Mouse (Mus musculus) embryonic facial prominence, embryonic 14.5 days (tissue): ENCODE data around the gene Dctn2. TPM values are rescaled to one million over a fixed set of nuclear protein-coding genes. Genes with fewer than 3 reads are reported as not detected.

ENCODE experiments used
- ATAC-seq: fragments of 200-750 bp; cut with Nextera tagmentation; 2 replicates; pipeline ENCODE4 v1.8.0; 2017; ENCODE audit warnings: low read depth, moderate number of reproducible peaks, moderate TSS enrichment
- DNase-seq: peaks from one replicate; pipeline ENCODE4 v3.0.0-alpha.2; 2015; ENCODE audit warnings: low spot score
- H3K27ac ChIP-seq: fragments of 300-500 bp; sonication (generic); replicated peaks from 2 replicates; pipeline ENCODE4 v1.5.1; 2014; ENCODE audit warnings: low read depth, mild to moderate bottlenecking, low read length, moderate library complexity
- H3K27me3 ChIP-seq: fragments of 300-500 bp; sonication (generic); replicated peaks from 2 replicates; pipeline ENCODE4 v1.6.1; 2014; ENCODE audit warnings: low read length; ENCODE audit not compliant: control insufficient read depth, insufficient read depth
- H3K36me3 ChIP-seq: fragments of 300-500 bp; sonication (generic); 2 replicates; pipeline ENCODE4 v1.6.1; 2014; ENCODE audit warnings: low read length, mixed read lengths; ENCODE audit not compliant: control insufficient read depth, insufficient read depth
- H3K4me1 ChIP-seq: fragments of 300-500 bp; sonication (generic); 2 replicates; pipeline ENCODE4 v1.6.1; 2014; ENCODE audit warnings: antibody characterized with exemption, low read length; ENCODE audit not compliant: control insufficient read depth, insufficient read depth
- H3K4me2 ChIP-seq: fragments of 300-500 bp; sonication (generic); 2 replicates; pipeline ENCODE4 v1.6.1; 2014; ENCODE audit warnings: low read depth, mild to moderate bottlenecking, low read length, moderate library complexity, mixed read lengths
- H3K4me3 ChIP-seq: fragments of 300-500 bp; sonication (generic); 2 replicates; pipeline ENCODE4 v1.5.1; 2014; ENCODE audit warnings: low read depth, mild to moderate bottlenecking, low read length
- H3K9ac ChIP-seq: fragments of 300-500 bp; sonication (generic); 2 replicates; pipeline ENCODE4 v1.6.1; 2014; ENCODE audit warnings: low read depth, mild to moderate bottlenecking, low read length, moderate library complexity, mixed read lengths
- H3K9me3 ChIP-seq: fragments of 300-500 bp; sonication (generic); 2 replicates; pipeline ENCODE4 v1.6.1; 2016; ENCODE audit warnings: low read length; ENCODE audit not compliant: control insufficient read depth
- WGBS: fragments of 180-500 bp; shearing (Covaris S2); extraction: QIAGEN DNeasy Blood & Tissue Kit; methylation state at CpG from one replicate; pipeline ENCODE4 v1.1.7; 2014; 5-methylcytosine and 5-hydroxymethylcytosine counted together
- polyA plus RNA-seq: library from polyadenylated mRNA; unstranded; fragments of >200 nt; fragmentation: Nextera tagmentation; extraction: Ambion mirVana; gene quantifications from 2 replicates; pipeline ENCODE4 v1.2.1, GENCODE M21; 2014

Gene Dctn2
- polyA plus RNA-seq, 1 experiment from 2014 or later = 166 TPM

GRCm38 (mm10) chr10:127288800-127289572 is 22.8 kb downstream of the Dctn2 start, which contains the start of gene Mbd6:
TSS of gene Mbd6 (minus strand) at chr10:127289018.
- under 1% methylated on average over 12 of the region's 65 CpGs for WGBS
- Histone ChIP-seq H3K27me3 (no peaks in the 10 kb centered on the region), H3K9me3 (no peaks in the 10 kb centered on the region), H3K9ac (peak within 1 kb of the TSS; percentile 84), H3K4me1 (peaks cover 30% of the 10 kb centered on the region), H3K4me2 (peak within 1 kb of the TSS; percentile 95), H3K4me3 (peak within 1 kb of the TSS; percentile 59), H3K27ac (peak within 1 kb of the TSS; percentile 98), H3K36me3 (peaks cover 42% of the 10 kb centered on the region)
- DNase-seq (peak; percentile 86), ATAC-seq (peak; percentile 9)

GRCm38 (mm10) chr10:127289573-127290191 is 23.5 kb downstream of the Dctn2 start:
- ATAC-seq (peak; percentile 3; the same call in 1 of the 2 replicates), DNase-seq (peak; percentile 65)
- Histone ChIP-seq H3K4me2 (peak overlapping the region; percentile 95), H3K9me3 (no peaks in the 10 kb centered on the region), H3K27ac (peak overlapping the region; percentile 98), H3K4me1 (peaks cover 30% of the 10 kb centered on the region), H3K4me3 (peak overlapping the region; percentile 59), H3K27me3 (no peaks in the 10 kb centered on the region), H3K36me3 (peaks cover 42% of the 10 kb centered on the region), H3K9ac (peak overlapping the region; percentile 84)
- WGBS = 1% methylated on average over 15 of the region's 15 CpGs

DNA sequence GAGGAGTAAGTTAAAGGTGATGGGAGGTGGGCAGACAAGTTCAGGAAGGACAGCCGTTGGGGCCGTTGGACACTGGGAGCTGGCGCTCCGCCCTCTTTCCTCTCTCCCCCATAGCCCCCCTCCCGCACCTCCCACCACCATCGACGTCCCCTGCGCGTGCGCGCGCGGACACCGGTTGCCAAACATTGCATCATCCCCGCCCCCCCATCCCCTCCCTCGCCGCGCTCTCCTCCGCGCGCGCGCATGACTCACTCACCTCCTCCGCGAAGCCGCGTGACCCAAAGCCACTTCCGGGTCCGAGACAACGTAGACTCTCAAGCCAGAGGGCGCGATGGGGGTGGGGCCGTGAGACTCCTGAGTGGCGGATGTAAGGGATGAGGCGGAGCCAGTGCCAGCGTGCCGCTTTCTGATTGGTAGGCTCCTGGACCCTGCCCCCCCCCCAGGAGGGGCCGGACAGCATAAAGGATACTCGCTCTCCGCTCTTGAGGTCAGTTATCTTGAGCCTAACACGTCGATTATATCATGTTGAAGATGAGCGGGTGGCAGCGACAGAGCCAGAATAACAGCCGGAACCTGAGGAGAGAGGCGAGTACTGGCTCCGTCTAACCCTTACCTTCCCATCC is 24.2 kb downstream of the Dctn2 start:
- WGBS = under 1% methylated on average over 39 of the region's 47 CpGs
- H3K27ac ChIP-seq = peak overlapping the region; percentile 98
- ATAC-seq (peak; percentile 92), DNase-seq (peak; percentile 100)
- no peaks in the 10 kb centered on the region for H3K27me3 ChIP-seq
- no peaks in the 10 kb centered on the region for H3K9me3 ChIP-seq
- H3K36me3 ChIP-seq = peaks cover 42% of the 10 kb centered on the region
- H3K4me3 ChIP-seq = peak overlapping the region; percentile 59
- H3K9ac ChIP-seq = peak overlapping the region; percentile 84
- peak overlapping the region; percentile 95 for H3K4me2 ChIP-seq
- peaks cover 30% of the 10 kb centered on the region for H3K4me1 ChIP-seq

- H3K4me3 ChIP-seq = peak overlapping the region; percentile 59
- peaks cover 42% of the 10 kb centered on the region for H3K36me3 ChIP-seq
- H3K27ac ChIP-seq = peak overlapping the region; percentile 98
- 2% methylated on average over 18 of the region's 19 CpGs for WGBS
- H3K4me2 ChIP-seq = peak overlapping the region; percentile 95
- ATAC-seq = peak; percentile 48
- peak overlapping the region; percentile 68 for H3K9ac ChIP-seq
- H3K27me3 ChIP-seq = no peaks in the 10 kb centered on the region
- peaks cover 27% of the 10 kb centered on the region for H3K4me1 ChIP-seq
- no peaks in the 10 kb centered on the region for H3K9me3 ChIP-seq
- peak; percentile 72 for DNase-seq
Measured at GRCm38 (mm10) chr10:127290930-127291880, 25.0 kb downstream of the Dctn2 start.

DNA sequence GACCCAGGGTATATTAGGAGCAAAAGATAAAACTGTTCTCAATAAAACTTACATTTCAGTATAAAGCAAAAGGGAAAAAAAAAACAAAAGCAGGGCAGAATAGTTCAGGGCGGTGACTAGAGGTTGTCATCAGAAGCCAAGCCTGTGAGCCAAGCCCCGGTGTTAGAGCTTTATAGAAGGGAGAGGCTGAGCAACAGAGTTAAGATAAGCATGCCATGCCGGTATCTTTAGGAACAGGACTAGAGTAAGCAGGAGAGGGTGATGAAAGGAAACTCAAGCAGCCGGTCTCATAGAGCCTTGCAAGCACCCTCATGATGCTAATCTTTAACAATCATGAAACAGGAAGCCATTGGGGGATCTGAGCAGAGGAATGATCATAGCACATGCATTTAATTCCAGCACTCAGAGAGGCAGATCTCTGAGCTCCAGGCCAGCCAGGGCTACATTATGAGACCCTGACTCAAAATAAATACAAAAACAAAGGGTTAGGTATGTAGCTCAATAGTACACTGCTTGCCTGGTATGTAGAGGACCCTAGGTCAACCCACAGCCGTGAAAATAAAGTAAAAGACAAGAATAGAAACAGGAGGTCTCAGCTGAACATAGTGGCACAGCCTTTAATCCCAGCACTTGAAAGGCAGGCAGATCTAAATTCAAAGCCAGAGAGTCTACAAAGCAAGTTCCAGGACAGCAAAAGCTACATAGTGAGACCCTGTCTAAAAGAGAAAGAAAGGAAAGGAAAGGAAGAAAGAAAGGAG is 25.9 kb downstream of the Dctn2 start:
- H3K36me3 ChIP-seq = peaks cover 41% of the 10 kb centered on the region
- H3K4me1 ChIP-seq = peaks cover 21% of the 10 kb centered on the region
- H3K27ac ChIP-seq = peak overlapping the region; percentile 16; the same call in 1 of the 2 replicates
- peak overlapping the region; percentile 59 for H3K4me3 ChIP-seq
- ATAC-seq (no peak), DNase-seq (no peak)
- peak overlapping the region; percentile 68 for H3K9ac ChIP-seq
- H3K27me3 ChIP-seq = no peaks in the 10 kb centered on the region
- no peaks in the 10 kb centered on the region for H3K9me3 ChIP-seq
- peak overlapping the region; percentile 95 for H3K4me2 ChIP-seq
- WGBS = 48% methylated on average over 5 of the region's 5 CpGs

DNA sequence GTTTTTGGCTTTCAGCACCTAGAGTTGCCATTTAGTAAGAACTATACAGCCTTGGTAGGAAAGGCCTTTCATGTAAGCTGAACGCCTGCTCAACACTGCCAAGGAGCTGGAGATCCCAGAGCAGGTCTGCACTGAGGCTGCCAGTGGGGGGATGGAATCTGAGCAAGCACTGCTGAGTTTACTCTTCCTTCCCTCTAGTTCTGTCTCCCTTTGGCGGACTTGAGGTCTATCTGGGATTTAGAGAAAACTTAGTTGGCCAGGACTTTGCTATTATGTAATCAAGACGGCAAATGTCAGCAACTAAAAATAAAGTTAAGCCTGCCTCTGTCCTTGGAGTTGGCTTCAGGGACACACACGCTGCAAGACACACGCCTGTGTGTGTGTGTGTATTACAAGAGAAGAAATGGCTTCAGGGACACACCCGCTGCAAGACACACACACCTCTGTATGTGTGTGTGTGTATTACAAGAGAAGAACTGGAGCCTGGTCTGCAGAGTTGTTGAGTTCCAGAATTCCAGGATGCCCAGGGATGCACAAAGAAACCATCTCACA is 26.9 kb downstream of the Dctn2 start:
- H3K4me1 ChIP-seq = peaks cover 13% of the 10 kb centered on the region
- no peaks in the 10 kb centered on the region for H3K27me3 ChIP-seq
- H3K4me2 ChIP-seq = 0 out of 2 replicates have a peak overlapping the region, but pooled peaks have one; percentile 95
- DNase-seq (no peak), ATAC-seq (no peak)
- H3K9ac ChIP-seq = no peak overlapping the region
- peaks cover 49% of the 10 kb centered on the region for H3K36me3 ChIP-seq
- no peak overlapping the region for H3K27ac ChIP-seq
- no peak overlapping the region for H3K4me3 ChIP-seq
- no peaks in the 10 kb centered on the region for H3K9me3 ChIP-seq
- WGBS = 86% methylated on average over 6 of the region's 6 CpGs

DNA sequence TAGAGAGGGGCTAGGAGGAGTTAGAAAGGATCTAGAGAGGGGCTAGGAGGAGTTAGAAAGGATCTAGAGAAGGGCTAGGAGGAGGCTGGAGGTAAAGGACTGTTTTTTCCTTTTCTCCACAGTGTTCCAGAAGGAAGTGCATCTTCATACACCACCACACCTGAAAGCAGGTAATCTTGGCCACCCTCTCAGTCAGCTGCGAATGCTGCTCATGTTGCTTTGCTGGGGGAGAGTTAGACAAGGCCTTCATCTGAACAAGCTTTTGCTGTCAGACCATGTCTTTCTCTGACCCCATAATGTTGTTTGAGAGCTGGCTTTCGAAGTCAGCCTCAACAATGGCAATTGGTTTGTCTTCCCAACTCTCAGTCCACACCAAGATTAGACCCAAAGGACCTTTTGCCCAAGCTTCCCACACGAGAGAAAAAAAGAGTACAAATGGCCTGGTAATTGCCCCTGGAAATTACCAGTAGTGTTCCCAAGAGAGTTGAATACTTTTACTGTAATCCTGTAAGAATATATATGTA is 27.5 kb downstream of the Dctn2 start:
- Histone ChIP-seq H3K27ac (no peak overlapping the region), H3K27me3 (no peaks in the 10 kb centered on the region), H3K36me3 (peaks cover 54% of the 10 kb centered on the region), H3K4me3 (no peak overlapping the region), H3K9me3 (no peaks in the 10 kb centered on the region), H3K4me2 (no peak overlapping the region), H3K4me1 (peaks cover 13% of the 10 kb centered on the region), H3K9ac (no peak overlapping the region)
- ATAC-seq (no peak), DNase-seq (no peak)
- 78% methylated on average over 3 of the region's 3 CpGs for WGBS
